Mouse (Mus musculus): Measurements from ENCODE around the gene Snx27. TPM values are rescaled to one million over a fixed set of nuclear protein-coding genes. Genes with fewer than 3 reads are reported as not detected.

The Snx27 gene
- total RNA-seq, 4 experiments from 2014 or later: 24.8 to 29.0 (median 27.0) TPM

DNA sequence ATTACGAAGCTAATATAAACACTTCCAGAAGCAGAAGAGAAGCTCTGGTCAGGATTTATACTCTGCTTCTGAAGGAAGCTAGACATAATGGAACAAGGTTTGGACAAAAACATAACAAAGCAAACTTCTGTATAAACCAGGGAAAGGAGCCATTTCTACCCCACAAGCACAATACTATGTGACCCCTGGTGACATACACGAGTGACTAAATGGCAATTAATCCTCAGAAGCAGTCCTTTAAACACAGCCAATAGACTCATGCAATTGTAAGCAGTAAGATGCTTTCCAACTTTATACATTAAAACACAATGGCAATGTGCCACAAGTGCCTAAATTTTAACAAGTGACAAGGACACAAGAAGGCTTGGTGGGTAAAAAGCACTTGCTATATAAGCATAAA lies 15.3 kb downstream of the Snx27 start:
- DNase-seq (ENCODE audit: low spot score): no peak

- no peak for DNase-seq (ENCODE audit: low spot score)
These were observed 17.0 kb downstream of the Snx27 start for GRCm38 (mm10) chr3:94565557-94565956.

GRCm38 (mm10) chr3:94565127-94565526 lies 17.4 kb downstream of the Snx27 start:
- no peak for DNase-seq (ENCODE audit: low spot score)

- DNase-seq (ENCODE audit: low spot score): no peak
These were observed 18.0 kb downstream of the Snx27 start for GRCm38 (mm10) chr3:94564356-94565010.

- no peak for DNase-seq (ENCODE audit: low spot score)
These were observed 19.4 kb downstream of the Snx27 start for GRCm38 (mm10) chr3:94563163-94563562.

GRCm38 (mm10) chr3:94559931-94560429 lies 22.5 kb downstream of the Snx27 start:
- DNase-seq (ENCODE audit: low spot score): no peak

- DNase-seq (ENCODE audit: low spot score): no peak
These were observed 33.5 kb downstream of the Snx27 start for GRCm38 (mm10) chr3:94549041-94549440.

GRCm38 (mm10) chr3:94537187-94537586 lies 45.3 kb downstream of the Snx27 start:
- DNase-seq (ENCODE audit: low spot score): no peak

- DNase-seq (ENCODE audit: low spot score): peak; percentile 24
These were observed 48.5 kb downstream of the Snx27 start for GRCm38 (mm10) chr3:94533968-94534367.

DNA sequence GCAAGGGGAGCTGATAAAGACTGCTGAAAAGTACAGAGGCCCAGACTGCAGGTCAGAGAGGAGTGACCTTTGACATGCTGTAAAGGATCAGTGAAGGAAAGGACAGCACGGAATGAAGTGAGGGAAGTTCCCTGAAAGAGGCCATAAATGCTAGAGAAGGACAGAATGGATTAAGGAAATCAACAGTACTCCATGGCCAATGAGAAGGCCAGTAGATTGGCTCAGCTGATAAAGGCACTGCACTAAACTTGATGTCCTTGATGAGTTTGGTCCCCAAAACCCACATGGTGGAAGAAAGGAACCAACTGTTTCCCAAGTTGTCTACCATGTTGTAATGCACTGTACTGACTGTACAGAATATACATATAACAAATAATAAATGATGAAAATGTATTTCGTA lies 55.8 kb downstream of the Snx27 start:
- DNase-seq (ENCODE audit: low spot score): no peak

- no peak for DNase-seq (ENCODE audit: low spot score)
These were observed 75.9 kb downstream of the Snx27 start for GRCm38 (mm10) chr3:94506664-94507063.

DNA sequence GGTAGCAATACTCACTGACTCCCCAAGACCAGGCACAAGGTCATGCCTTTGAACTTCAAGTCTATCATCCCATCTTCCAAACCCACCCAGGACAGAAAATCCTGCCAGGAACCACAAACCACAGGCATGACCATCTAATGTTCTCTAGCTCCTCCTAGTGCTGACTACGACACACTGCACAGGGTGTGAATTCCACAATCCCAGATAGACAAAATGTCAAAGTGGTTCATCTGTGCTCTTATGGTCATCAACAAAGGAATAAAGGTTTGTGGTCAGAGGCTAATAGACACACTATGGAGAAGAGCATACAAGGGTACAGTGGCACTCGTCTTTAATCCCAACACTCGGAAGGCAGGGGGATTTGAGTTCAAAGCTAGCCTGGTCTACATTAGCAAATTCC lies 80.3 kb downstream of the Snx27 start:
- peak; percentile 11 for DNase-seq (ENCODE audit: low spot score)

DNA sequence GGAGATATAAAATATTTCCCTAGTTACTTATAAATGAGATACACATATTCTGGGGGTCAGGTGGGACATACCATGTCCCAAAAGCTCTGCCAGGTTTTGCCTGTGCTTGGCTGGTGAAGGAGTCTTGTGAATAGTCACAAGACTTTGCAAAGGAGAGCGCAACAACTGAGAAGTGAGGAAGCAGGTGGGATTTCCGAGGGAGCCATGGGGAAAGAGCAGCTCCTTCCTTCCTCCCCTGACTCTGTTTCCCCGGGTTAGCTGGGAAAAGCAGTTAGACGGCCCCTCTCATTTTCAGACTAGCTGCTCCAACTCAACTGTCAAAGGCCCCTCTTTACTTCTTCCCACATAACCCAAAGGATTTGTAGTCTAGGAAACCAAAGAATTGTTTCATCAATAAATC lies 85.4 kb downstream of the Snx27 start:
- DNase-seq (ENCODE audit: low spot score): no peak

DNA sequence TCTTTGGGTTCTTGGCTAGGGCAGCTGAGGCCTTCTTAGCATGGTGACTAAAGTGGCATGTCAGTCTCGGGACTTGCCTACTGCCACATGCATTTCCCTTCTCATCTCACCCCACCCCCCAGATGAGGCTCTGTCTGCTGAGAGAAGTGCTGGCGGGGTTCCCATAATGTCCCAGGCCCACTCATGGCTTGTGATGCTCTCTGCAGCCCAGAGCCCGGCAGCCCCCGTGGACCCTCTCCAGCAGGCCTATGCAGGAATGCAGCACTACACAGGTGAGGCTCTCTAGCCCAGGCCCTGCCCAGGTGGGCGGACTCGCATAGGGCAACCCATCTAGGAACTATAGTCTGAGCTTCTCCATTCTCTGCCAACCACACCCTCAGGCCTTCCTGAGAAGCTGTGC lies 94.9 kb downstream of the Snx27 start:
- DNase-seq (ENCODE audit: low spot score): no peak

DNA sequence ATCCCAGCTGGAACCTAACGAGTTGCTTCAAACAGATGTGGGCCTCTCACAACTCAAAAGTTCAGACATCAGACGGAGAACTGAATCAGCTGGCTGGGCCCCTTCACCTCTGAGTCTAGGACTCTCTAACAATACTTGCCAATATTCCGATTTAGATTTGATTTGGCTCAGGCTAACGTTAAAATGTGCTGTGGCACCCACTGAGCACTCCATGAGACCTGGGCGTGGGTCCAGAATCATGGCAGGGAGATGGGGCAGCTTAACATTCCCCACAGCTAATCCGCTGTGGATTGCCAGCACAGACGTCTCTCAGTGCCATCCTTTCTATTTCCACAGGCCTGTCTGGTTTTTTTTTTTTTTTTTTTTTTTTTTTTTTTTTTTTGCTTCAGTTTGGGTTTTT lies 96.6 kb downstream of the Snx27 start:
- DNase-seq (ENCODE audit: low spot score): no peak

DNA sequence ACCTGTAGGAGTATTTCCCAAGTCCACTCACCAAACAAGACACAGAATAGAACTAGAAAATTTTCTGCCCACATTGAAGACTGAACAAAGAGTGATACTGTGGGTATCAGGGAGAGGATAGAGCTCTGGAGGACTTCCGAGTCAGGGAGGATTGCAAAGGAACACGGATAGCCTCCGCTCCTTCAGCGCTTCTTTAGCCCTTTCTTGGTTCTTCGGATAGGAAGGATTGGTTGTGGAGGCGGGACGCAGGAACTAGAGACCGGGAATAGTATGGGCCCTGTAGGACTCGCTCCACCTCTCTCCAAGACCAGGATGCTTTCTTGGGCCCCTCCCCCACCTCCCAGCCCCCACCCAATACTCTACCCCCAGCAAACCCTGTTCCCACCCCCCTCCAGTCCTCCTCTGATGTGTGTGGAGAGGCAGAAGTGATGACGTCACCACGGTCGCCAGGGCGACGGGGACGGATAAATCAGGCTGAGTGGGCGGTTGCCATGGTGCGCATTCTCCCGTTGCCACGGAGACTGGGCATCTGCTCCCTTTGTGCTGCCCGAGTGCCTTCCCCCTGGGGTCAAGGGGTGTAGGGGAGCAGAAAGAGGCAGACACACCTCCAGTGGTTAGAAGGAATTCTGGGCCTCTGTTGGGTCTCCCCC lies 98.6 kb downstream of the Snx27 start:
- no peak for DNase-seq (ENCODE audit: low spot score)

- peak; percentile 16 for DNase-seq (ENCODE audit: low spot score)
These were observed 99.6 kb downstream of the Snx27 start for GRCm38 (mm10) chr3:94482764-94483385.

GRCm38 (mm10) chr3:94481429-94481828 lies 101.1 kb downstream of the Snx27 start:
- no peak for DNase-seq (ENCODE audit: low spot score)

GRCm38 (mm10) chr3:94480291-94480884 lies 102.1 kb downstream of the Snx27 start, which contains the start of gene Riiad1:
TSS of gene Riiad1 (minus strand) at chr3:94480341.
- no peak for DNase-seq (ENCODE audit: low spot score)

DNA sequence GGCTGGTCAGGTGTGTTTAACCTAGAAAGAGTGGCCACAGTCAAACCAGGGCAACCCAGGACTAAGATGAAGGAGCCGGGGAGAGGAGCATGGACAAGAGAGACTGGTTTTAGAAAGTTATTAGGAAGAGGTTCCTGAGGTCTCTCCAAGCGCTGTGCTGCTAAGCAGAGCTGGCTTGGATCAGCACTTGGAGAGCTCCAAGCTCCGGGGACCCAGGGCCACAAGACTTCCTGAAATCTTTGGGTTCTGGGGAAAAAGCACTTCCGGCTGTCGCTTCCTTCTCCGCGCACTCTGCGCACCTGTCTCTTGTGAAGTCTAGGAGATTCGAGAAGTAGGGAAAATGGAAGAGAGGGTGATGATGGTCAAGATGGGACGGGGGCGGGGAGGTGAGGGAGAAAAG lies 103.0 kb downstream of the Snx27 start:
- no peak for DNase-seq (ENCODE audit: low spot score)

DNA sequence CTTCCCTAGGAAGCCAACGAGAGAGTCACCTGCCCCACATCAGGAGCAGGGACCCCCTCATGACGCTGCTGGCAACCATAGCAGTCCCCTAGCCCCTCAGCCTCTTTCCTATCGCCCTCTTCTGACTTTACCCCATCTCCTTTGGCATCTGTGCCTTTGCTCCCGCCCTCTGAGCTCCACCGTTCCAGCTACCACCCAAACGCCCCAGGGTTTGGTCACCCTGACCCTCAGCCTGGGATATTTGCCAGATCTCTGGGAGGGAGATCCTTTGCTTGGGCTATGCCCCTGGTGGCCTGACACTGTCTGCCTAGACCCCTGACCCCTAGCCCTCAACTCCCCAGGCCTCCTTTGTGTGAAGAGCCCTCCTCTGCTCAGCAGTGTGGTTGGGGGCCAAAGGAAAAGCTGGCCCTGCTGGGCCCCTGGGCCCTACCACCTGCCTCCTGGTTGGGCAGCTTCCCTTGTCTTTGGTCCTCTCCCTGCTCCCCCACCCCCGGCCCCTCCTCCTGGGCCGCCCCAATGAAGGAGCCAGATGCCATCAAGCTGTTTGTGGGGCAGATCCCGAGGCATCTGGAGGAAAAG lies 103.8 kb downstream of the Snx27 start:
- DNase-seq (ENCODE audit: low spot score): no peak

- no peak for DNase-seq (ENCODE audit: low spot score)
These were observed 104.5 kb downstream of the Snx27 start, which contains the start of gene Celf3 for GRCm38 (mm10) chr3:94477981-94478422. TSS of gene Celf3 (plus strand) at chr3:94478295.

Measured in heart, adult 8-10 months (tissue).